Mouse (Mus musculus): Measurements from ENCODE around the gene Grb10. TPM values are rescaled to one million over a fixed set of nuclear protein-coding genes. Genes with fewer than 3 reads are reported as not detected.

Gene Grb10
- total RNA-seq, 2 experiments from 2014 or later = 778 to 813 TPM

Other genes starting within 250 kb of the Grb10 start
- 10 to 100 TPM; 10.3 to 12.1 TPM for gene Fignl1, start 229.7 kb downstream of the Grb10 start, total RNA-seq (2021)
- gene Ddc, start 140.5 kb downstream of the Grb10 start, total RNA-seq (2021) = 10 to 100 TPM; 60.0 to 67.4 TPM